Mouse (Mus musculus) intestine, embryonic 16.5 days (tissue): Measurements from ENCODE around the gene Lmod1. TPM values are rescaled to one million over a fixed set of nuclear protein-coding genes. Genes with fewer than 3 reads are reported as not detected.

ENCODE experiments used
- polyA plus RNA-seq: library from polyadenylated mRNA; unstranded; fragments of >200 nt; fragmentation: Nextera tagmentation; extraction: Ambion mirVana; gene quantifications from 2 replicates; pipeline ENCODE4 v1.2.1, GENCODE M21; 2015

The Lmod1 gene
- polyA plus RNA-seq, 1 experiment from 2014 or later = 11.7 TPM

Other genes starting within 250 kb of the Lmod1 start
- gene Lgr6, start 219.5 kb upstream of the Lmod1 start, polyA plus RNA-seq = 0.43 and 0.44 TPM in 2 replicates
- gene Ptpn7, start 192.1 kb upstream of the Lmod1 start, polyA plus RNA-seq = 2.2 and 2.9 TPM in 2 replicates
- 21.4 and 56.5 TPM in 2 replicates for gene Arl8a, start 178.0 kb upstream of the Lmod1 start, polyA plus RNA-seq
- gene Gpr37l1, start 157.1 kb upstream of the Lmod1 start, polyA plus RNA-seq = 0.71 and 0.77 TPM in 2 replicates
- 264 and 267 TPM in 2 replicates for gene Elf3, start 66.2 kb upstream of the Lmod1 start, polyA plus RNA-seq
- gene Rnpep, start 40.7 kb upstream of the Lmod1 start, polyA plus RNA-seq = 174 and 193 TPM in 2 replicates
- 247 and 268 TPM in 2 replicates for gene Timm17a, start 11.0 kb upstream of the Lmod1 start, polyA plus RNA-seq
- gene Shisa4, start 50.4 kb downstream of the Lmod1 start, polyA plus RNA-seq = 19.3 and 22.4 TPM in 2 replicates
- 64.7 and 70.5 TPM in 2 replicates for gene Ipo9, start 105.7 kb downstream of the Lmod1 start, polyA plus RNA-seq